Mouse (Mus musculus): ENCODE results near the gene Retreg1.

Gene Retreg1

GRCm38 (mm10) chr15:25928831-25929230 is 85.9 kb downstream of the Retreg1 start:
- Histone ChIP-seq H3K27me3 (ENCODE audit: insufficient read depth, low read length) (no peaks in the 10 kb centered on the region), H3K36me3 (ENCODE audit: insufficient read depth, low read length) (no peaks in the 10 kb centered on the region), H3K9me3 (ENCODE audit: low read length) (no peaks in the 10 kb centered on the region), H3K4me1 (replicated peaks; ENCODE audit: low read depth, low read length) (peaks cover 25% of the 10 kb centered on the region), H3K4me3 (replicated peaks; ENCODE audit: low read length) (no peak overlapping the region)
- peak; percentile 86 for TF ChIP-seq CTCF (conservative IDR thresholded peaks at IDR 0.05; ENCODE audit: low read length)
- no peak for TF ChIP-seq POU5F1 (IDR thresholded peaks at IDR 0.05; ENCODE audit: borderline replicate concordance, low read length)

GRCm38 (mm10) chr15:25929518-25929917 is 86.5 kb downstream of the Retreg1 start:
- Histone ChIP-seq H3K4me1 (replicated peaks; ENCODE audit: low read depth, low read length) (peaks cover 26% of the 10 kb centered on the region), H3K36me3 (ENCODE audit: insufficient read depth, low read length) (no peaks in the 10 kb centered on the region), H3K9me3 (ENCODE audit: low read length) (no peaks in the 10 kb centered on the region), H3K27me3 (ENCODE audit: insufficient read depth, low read length) (no peaks in the 10 kb centered on the region), H3K4me3 (replicated peaks; ENCODE audit: low read length) (no peak overlapping the region)
- TF ChIP-seq CTCF (conservative IDR thresholded peaks at IDR 0.05; ENCODE audit: low read length) (no peak), POU5F1 (IDR thresholded peaks at IDR 0.05; ENCODE audit: borderline replicate concordance, low read length) (no peak), NANOG (IDR thresholded peaks at IDR 0.05; ENCODE audit: borderline replicate concordance, low read length) (no peak)

GRCm38 (mm10) chr15:25929936-25930335 is 87.0 kb downstream of the Retreg1 start:
- H3K9me3 ChIP-seq (ENCODE audit: low read length), result no peaks in the 10 kb centered on the region
- H3K27me3 ChIP-seq (ENCODE audit: insufficient read depth, low read length), result no peaks in the 10 kb centered on the region
- TF ChIP-seq POU5F1 (IDR thresholded peaks at IDR 0.05; ENCODE audit: borderline replicate concordance, low read length) (no peak), CTCF (conservative IDR thresholded peaks at IDR 0.05; ENCODE audit: low read length) (no peak), NANOG (IDR thresholded peaks at IDR 0.05; ENCODE audit: borderline replicate concordance, low read length) (no peak)
- H3K36me3 ChIP-seq (ENCODE audit: insufficient read depth, low read length), result no peaks in the 10 kb centered on the region
- peaks cover 26% of the 10 kb centered on the region for H3K4me1 ChIP-seq (replicated peaks; ENCODE audit: low read depth, low read length)
- no peak overlapping the region for H3K4me3 ChIP-seq (replicated peaks; ENCODE audit: low read length)

DNA sequence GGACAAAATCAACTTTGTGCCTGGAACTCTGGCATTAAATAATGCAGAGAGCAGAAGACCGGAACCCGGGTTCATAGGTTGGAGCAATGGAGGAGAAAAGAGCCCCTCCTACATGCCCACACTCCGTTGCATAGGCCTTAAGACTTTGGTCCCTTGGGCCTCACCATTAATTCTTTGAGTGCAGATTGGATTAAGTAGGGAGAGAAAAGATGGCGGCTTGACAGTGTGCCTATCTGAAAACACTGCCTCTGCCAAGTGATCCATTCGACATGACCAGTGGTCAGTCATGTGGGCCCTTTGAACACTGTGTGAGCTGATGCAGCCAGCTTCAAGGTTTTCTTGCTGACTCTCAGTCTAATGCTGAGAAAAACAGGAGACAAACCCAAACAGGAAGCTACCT is 87.7 kb downstream of the Retreg1 start:
- H3K4me1 ChIP-seq (replicated peaks; ENCODE audit: low read depth, low read length), result peaks cover 26% of the 10 kb centered on the region
- H3K27me3 ChIP-seq (ENCODE audit: insufficient read depth, low read length), result no peaks in the 10 kb centered on the region
- no peaks in the 10 kb centered on the region for H3K36me3 ChIP-seq (ENCODE audit: insufficient read depth, low read length)
- no peaks in the 10 kb centered on the region for H3K9me3 ChIP-seq (ENCODE audit: low read length)
- no peak overlapping the region for H3K4me3 ChIP-seq (replicated peaks; ENCODE audit: low read length)
- no peak for TF ChIP-seq POU5F1 (IDR thresholded peaks at IDR 0.05; ENCODE audit: borderline replicate concordance, low read length)
- no peak for TF ChIP-seq NANOG (IDR thresholded peaks at IDR 0.05; ENCODE audit: borderline replicate concordance, low read length)
- TF ChIP-seq CTCF (conservative IDR thresholded peaks at IDR 0.05; ENCODE audit: low read length), result no peak

GRCm38 (mm10) chr15:25932497-25932896 is 89.5 kb downstream of the Retreg1 start:
- Histone ChIP-seq H3K4me1 (replicated peaks; ENCODE audit: low read depth, low read length) (peaks cover 26% of the 10 kb centered on the region), H3K36me3 (ENCODE audit: insufficient read depth, low read length) (no peaks in the 10 kb centered on the region), H3K4me3 (replicated peaks; ENCODE audit: low read length) (no peak overlapping the region), H3K9me3 (ENCODE audit: low read length) (no peaks in the 10 kb centered on the region), H3K27me3 (ENCODE audit: insufficient read depth, low read length) (no peaks in the 10 kb centered on the region; the same call in 1 of the 2 replicates)
- TF ChIP-seq NANOG (IDR thresholded peaks at IDR 0.05; ENCODE audit: borderline replicate concordance, low read length) (no peak), POU5F1 (IDR thresholded peaks at IDR 0.05; ENCODE audit: borderline replicate concordance, low read length) (no peak), CTCF (conservative IDR thresholded peaks at IDR 0.05; ENCODE audit: low read length) (no peak)

GRCm38 (mm10) chr15:25932937-25933684 is 90.1 kb downstream of the Retreg1 start:
- Histone ChIP-seq H3K4me3 (replicated peaks; ENCODE audit: low read length) (peak overlapping the region; percentile 52), H3K27me3 (ENCODE audit: insufficient read depth, low read length) (no peaks in the 10 kb centered on the region; the same call in 1 of the 2 replicates), H3K9me3 (ENCODE audit: low read length) (no peaks in the 10 kb centered on the region), H3K36me3 (ENCODE audit: insufficient read depth, low read length) (no peaks in the 10 kb centered on the region), H3K4me1 (replicated peaks; ENCODE audit: low read depth, low read length) (peaks cover 23% of the 10 kb centered on the region)
- TF ChIP-seq POU5F1 (IDR thresholded peaks at IDR 0.05; ENCODE audit: borderline replicate concordance, low read length) (no peak), NANOG (IDR thresholded peaks at IDR 0.05; ENCODE audit: borderline replicate concordance, low read length) (no peak), CTCF (conservative IDR thresholded peaks at IDR 0.05; ENCODE audit: low read length) (no peak)

DNA sequence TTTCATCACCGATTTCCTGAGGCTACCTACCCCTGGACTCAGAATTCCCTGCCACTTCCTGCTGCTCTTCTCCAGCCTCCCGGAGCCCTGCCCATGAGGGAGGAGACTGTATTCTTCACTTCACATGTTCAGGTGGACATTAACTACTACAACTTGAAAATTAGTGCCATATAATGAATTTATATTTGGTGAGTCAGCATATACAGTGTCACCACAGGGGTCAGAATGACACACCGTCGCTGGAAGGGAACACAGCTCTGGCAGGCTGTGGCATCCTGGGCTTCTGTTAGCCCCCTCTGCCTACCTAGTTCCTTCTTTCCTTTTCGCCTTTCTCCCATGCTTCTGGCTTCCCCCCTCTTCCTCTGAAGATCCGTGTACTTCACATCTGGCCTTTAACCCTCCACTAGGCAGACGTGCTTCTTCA is 90.7 kb downstream of the Retreg1 start:
- Histone ChIP-seq H3K4me3 (replicated peaks; ENCODE audit: low read length) (peak overlapping the region; percentile 52), H3K36me3 (ENCODE audit: insufficient read depth, low read length) (no peaks in the 10 kb centered on the region), H3K4me1 (replicated peaks; ENCODE audit: low read depth, low read length) (peaks cover 18% of the 10 kb centered on the region), H3K27me3 (ENCODE audit: insufficient read depth, low read length) (no peaks in the 10 kb centered on the region; the same call in 1 of the 2 replicates), H3K9me3 (ENCODE audit: low read length) (no peaks in the 10 kb centered on the region)
- TF ChIP-seq POU5F1 (IDR thresholded peaks at IDR 0.05; ENCODE audit: borderline replicate concordance, low read length) (no peak), CTCF (conservative IDR thresholded peaks at IDR 0.05; ENCODE audit: low read length) (no peak), NANOG (IDR thresholded peaks at IDR 0.05; ENCODE audit: borderline replicate concordance, low read length) (no peak)

GRCm38 (mm10) chr15:25934411-25934810 is 91.4 kb downstream of the Retreg1 start:
- Histone ChIP-seq H3K4me1 (replicated peaks; ENCODE audit: low read depth, low read length) (peaks cover 16% of the 10 kb centered on the region), H3K36me3 (ENCODE audit: insufficient read depth, low read length) (no peaks in the 10 kb centered on the region), H3K9me3 (ENCODE audit: low read length) (no peaks in the 10 kb centered on the region), H3K27me3 (ENCODE audit: insufficient read depth, low read length) (no peaks in the 10 kb centered on the region; the same call in 1 of the 2 replicates), H3K4me3 (replicated peaks; ENCODE audit: low read length) (no peak overlapping the region)
- TF ChIP-seq NANOG (IDR thresholded peaks at IDR 0.05; ENCODE audit: borderline replicate concordance, low read length), result no peak
- no peak for TF ChIP-seq POU5F1 (IDR thresholded peaks at IDR 0.05; ENCODE audit: borderline replicate concordance, low read length)

- no peak overlapping the region for H3K4me3 ChIP-seq (replicated peaks; ENCODE audit: low read length)
- TF ChIP-seq CTCF (conservative IDR thresholded peaks at IDR 0.05; ENCODE audit: low read length), result no peak
- no peak for TF ChIP-seq POU5F1 (IDR thresholded peaks at IDR 0.05; ENCODE audit: borderline replicate concordance, low read length)
- no peak for TF ChIP-seq NANOG (IDR thresholded peaks at IDR 0.05; ENCODE audit: borderline replicate concordance, low read length)
- no peaks in the 10 kb centered on the region; the same call in 1 of the 2 replicates for H3K27me3 ChIP-seq (ENCODE audit: insufficient read depth, low read length)
- no peaks in the 10 kb centered on the region for H3K36me3 ChIP-seq (ENCODE audit: insufficient read depth, low read length)
- peaks cover 13% of the 10 kb centered on the region for H3K4me1 ChIP-seq (replicated peaks; ENCODE audit: low read depth, low read length)
- no peaks in the 10 kb centered on the region for H3K9me3 ChIP-seq (ENCODE audit: low read length)
These were observed 95.5 kb downstream of the Retreg1 start for GRCm38 (mm10) chr15:25938496-25938895.

Data from E14TG2a.4 (cell line).